Mouse (Mus musculus): ENCODE measurements around the gene Abi1. TPM values are rescaled to one million over a fixed set of nuclear protein-coding genes. Genes with fewer than 3 reads are reported as not detected.
"Not testable (repeated sequence)": the region's sequence is repeated elsewhere in the genome, so short reads cannot be mapped to it uniquely, and the experiment has no call there.

Abi1 gene
- polyA plus RNA-seq, 1 experiment from 2014 or later: 21.0 TPM

- no peak overlapping the region for H3K4me3 ChIP-seq
- WGBS (ENCODE audit: insufficient replicate concordance): 75% methylated on average over 4 of the region's 4 CpGs
- no peak overlapping the region for H3K9ac ChIP-seq
- no peak overlapping the region for H3K27ac ChIP-seq
- no peaks in the 10 kb centered on the region for H3K27me3 ChIP-seq (replicated peaks)
- H3K4me2 ChIP-seq: no peak overlapping the region
- ATAC-seq: no peak
- peaks cover 5% of the 10 kb centered on the region; the same call in 1 of the 2 replicates for H3K36me3 ChIP-seq
- H3K4me1 ChIP-seq: peaks cover 51% of the 10 kb centered on the region
- no peaks in the 10 kb centered on the region for H3K9me3 ChIP-seq (replicated peaks)
Measured at GRCm38 (mm10) chr2:23023714-23024282, 16.2 kb downstream of the Abi1 start.

- Histone ChIP-seq H3K27me3 (replicated peaks) (no peaks in the 10 kb centered on the region), H3K4me1 (peaks cover 51% of the 10 kb centered on the region)
- WGBS (ENCODE audit: insufficient replicate concordance): 88% methylated on average over 3 of the region's 3 CpGs
Measured at GRCm38 (mm10) chr2:23023023-23023422, 17.0 kb downstream of the Abi1 start.

GRCm38 (mm10) chr2:23021721-23022120 is 18.3 kb downstream of the Abi1 start:
- Histone ChIP-seq H3K9me3 (replicated peaks) (no peaks in the 10 kb centered on the region), H3K27me3 (replicated peaks) (no peaks in the 10 kb centered on the region), H3K4me2 (peak overlapping the region; percentile 40), H3K9ac (peak overlapping the region; percentile 19; the same call in 1 of the 2 replicates), H3K4me1 (peaks cover 45% of the 10 kb centered on the region), H3K4me3 (no peak overlapping the region), H3K27ac (peak overlapping the region; percentile 64; the same call in 1 of the 2 replicates), H3K36me3 (peaks cover 7% of the 10 kb centered on the region)
- WGBS (ENCODE audit: insufficient replicate concordance): 30% methylated on average over 4 of the region's 4 CpGs
- peak; percentile 86 for ATAC-seq

More at GRCm38 (mm10) chr2:23023023-23023422, 17.0 kb downstream of the Abi1 start:
- ATAC-seq: no peak
- H3K9ac ChIP-seq: no peak overlapping the region
- no peaks in the 10 kb centered on the region for H3K9me3 ChIP-seq (replicated peaks)
- peaks cover 9% of the 10 kb centered on the region for H3K36me3 ChIP-seq
- no peak overlapping the region for H3K27ac ChIP-seq
- no peak overlapping the region for H3K4me2 ChIP-seq
- no peak overlapping the region for H3K4me3 ChIP-seq

GRCm38 (mm10) chr2:23021320-23021719 is 18.7 kb downstream of the Abi1 start:
- ATAC-seq: no peak
- Histone ChIP-seq H3K27ac (peak overlapping the region; percentile 64; the same call in 1 of the 2 replicates), H3K4me1 (peaks cover 43% of the 10 kb centered on the region), H3K4me2 (peak overlapping the region; percentile 40), H3K9ac (0 out of 2 replicates have a peak overlapping the region, but pooled peaks have one; percentile 19), H3K9me3 (replicated peaks) (no peaks in the 10 kb centered on the region), H3K4me3 (no peak overlapping the region), H3K27me3 (replicated peaks) (no peaks in the 10 kb centered on the region), H3K36me3 (peaks cover 7% of the 10 kb centered on the region)
- WGBS (ENCODE audit: insufficient replicate concordance): 71% methylated on average over 4 of the region's 4 CpGs

- no peak overlapping the region for H3K4me3 ChIP-seq
- WGBS (ENCODE audit: insufficient replicate concordance): 33% methylated on average over 2 of the region's 2 CpGs
- H3K27ac ChIP-seq: no peak overlapping the region
- no peaks in the 10 kb centered on the region for H3K27me3 ChIP-seq (replicated peaks)
- no peak overlapping the region for H3K4me2 ChIP-seq
- H3K9me3 ChIP-seq (replicated peaks): no peaks in the 10 kb centered on the region
- ATAC-seq: no peak
- H3K36me3 ChIP-seq: peaks cover 7% of the 10 kb centered on the region
- H3K4me1 ChIP-seq: peaks cover 50% of the 10 kb centered on the region
- H3K9ac ChIP-seq: no peak overlapping the region
Measured at GRCm38 (mm10) chr2:23019170-23019569, 20.9 kb downstream of the Abi1 start.

- 71% methylated on average over 3 of the region's 3 CpGs for WGBS (ENCODE audit: insufficient replicate concordance)
- H3K4me3 ChIP-seq: no peak overlapping the region
- no peak overlapping the region for H3K4me2 ChIP-seq
- no peaks in the 10 kb centered on the region for H3K9me3 ChIP-seq (replicated peaks)
- no peak overlapping the region for H3K9ac ChIP-seq
- ATAC-seq: no peak
- no peak overlapping the region for H3K27ac ChIP-seq
- H3K27me3 ChIP-seq (replicated peaks): no peaks in the 10 kb centered on the region
- H3K36me3 ChIP-seq: peaks cover 7% of the 10 kb centered on the region
- H3K4me1 ChIP-seq: peaks cover 28% of the 10 kb centered on the region
Measured at GRCm38 (mm10) chr2:23016121-23016520, 23.9 kb downstream of the Abi1 start.

- Histone ChIP-seq H3K27me3 (replicated peaks) (no peaks in the 10 kb centered on the region), H3K36me3 (peaks cover 7% of the 10 kb centered on the region), H3K4me1 (peaks cover 27% of the 10 kb centered on the region), H3K4me2 (no peak overlapping the region), H3K4me3 (no peak overlapping the region), H3K9me3 (replicated peaks) (no peaks in the 10 kb centered on the region), H3K27ac (no peak overlapping the region), H3K9ac (no peak overlapping the region)
- no peak for ATAC-seq
- WGBS (ENCODE audit: insufficient replicate concordance): 70% methylated on average over 18 of the region's 18 CpGs
Measured at GRCm38 (mm10) chr2:23015335-23015734, 24.7 kb downstream of the Abi1 start.

- H3K36me3 ChIP-seq; ATAC-seq; H3K4me2 ChIP-seq; H3K9ac ChIP-seq; H3K4me3 ChIP-seq; H3K9me3 ChIP-seq (replicated peaks); H3K27ac ChIP-seq; H3K27me3 ChIP-seq (replicated peaks): not testable (repeated sequence)
- WGBS (ENCODE audit: insufficient replicate concordance): 82% methylated on average over 2 of the region's 3 CpGs
- H3K4me1 ChIP-seq: peaks cover 27% of the 10 kb centered on the region
Measured at GRCm38 (mm10) chr2:23014935-23015334, 25.1 kb downstream of the Abi1 start.

GRCm38 (mm10) chr2:23008256-23008655 is 31.8 kb downstream of the Abi1 start:
- H3K4me3 ChIP-seq: no peak overlapping the region
- WGBS (ENCODE audit: insufficient replicate concordance): 83% methylated on average over 1 of the region's 1 CpGs
- H3K36me3 ChIP-seq: peaks cover 21% of the 10 kb centered on the region
- no peak for ATAC-seq
- H3K27me3 ChIP-seq (replicated peaks): no peaks in the 10 kb centered on the region
- no peaks in the 10 kb centered on the region; the same call in 1 of the 2 replicates for H3K9me3 ChIP-seq (replicated peaks)
- H3K4me2 ChIP-seq: no peak overlapping the region
- no peak overlapping the region for H3K27ac ChIP-seq
- no peak overlapping the region for H3K9ac ChIP-seq
- H3K4me1 ChIP-seq: peaks cover 23% of the 10 kb centered on the region

GRCm38 (mm10) chr2:23007577-23007976 is 32.5 kb downstream of the Abi1 start:
- H3K9me3 ChIP-seq (replicated peaks): no peaks in the 10 kb centered on the region; the same call in 1 of the 2 replicates
- no peak overlapping the region for H3K9ac ChIP-seq
- H3K4me3 ChIP-seq: no peak overlapping the region
- 80% methylated on average over 7 of the region's 7 CpGs for WGBS (ENCODE audit: insufficient replicate concordance)
- no peak for ATAC-seq
- no peak overlapping the region for H3K27ac ChIP-seq
- no peak overlapping the region for H3K4me2 ChIP-seq
- peaks cover 23% of the 10 kb centered on the region for H3K4me1 ChIP-seq
- peaks cover 21% of the 10 kb centered on the region for H3K36me3 ChIP-seq
- H3K27me3 ChIP-seq (replicated peaks): no peaks in the 10 kb centered on the region

- Histone ChIP-seq H3K9ac (no peak overlapping the region), H3K9me3 (replicated peaks) (no peaks in the 10 kb centered on the region; the same call in 1 of the 2 replicates), H3K27ac (no peak overlapping the region), H3K4me2 (no peak overlapping the region), H3K4me3 (no peak overlapping the region), H3K27me3 (replicated peaks) (no peaks in the 10 kb centered on the region), H3K36me3 (peaks cover 21% of the 10 kb centered on the region), H3K4me1 (peaks cover 23% of the 10 kb centered on the region)
- ATAC-seq: no peak
- WGBS (ENCODE audit: insufficient replicate concordance): 49% methylated on average over 2 of the region's 2 CpGs
Measured at GRCm38 (mm10) chr2:23007149-23007548, 32.9 kb downstream of the Abi1 start.

GRCm38 (mm10) chr2:23006219-23006618 is 33.8 kb downstream of the Abi1 start:
- peak; percentile 63 for ATAC-seq
- Histone ChIP-seq H3K36me3 (peaks cover 21% of the 10 kb centered on the region), H3K4me1 (peaks cover 23% of the 10 kb centered on the region), H3K27me3 (replicated peaks) (no peaks in the 10 kb centered on the region), H3K4me3 (no peak overlapping the region), H3K27ac (no peak overlapping the region), H3K9me3 (replicated peaks) (no peaks in the 10 kb centered on the region; the same call in 1 of the 2 replicates), H3K9ac (no peak overlapping the region), H3K4me2 (no peak overlapping the region)
- 54% methylated on average over 6 of the region's 6 CpGs for WGBS (ENCODE audit: insufficient replicate concordance)
